ENCODE assay signal across 15 mouse cellular contexts in the genomic region with DNA sequence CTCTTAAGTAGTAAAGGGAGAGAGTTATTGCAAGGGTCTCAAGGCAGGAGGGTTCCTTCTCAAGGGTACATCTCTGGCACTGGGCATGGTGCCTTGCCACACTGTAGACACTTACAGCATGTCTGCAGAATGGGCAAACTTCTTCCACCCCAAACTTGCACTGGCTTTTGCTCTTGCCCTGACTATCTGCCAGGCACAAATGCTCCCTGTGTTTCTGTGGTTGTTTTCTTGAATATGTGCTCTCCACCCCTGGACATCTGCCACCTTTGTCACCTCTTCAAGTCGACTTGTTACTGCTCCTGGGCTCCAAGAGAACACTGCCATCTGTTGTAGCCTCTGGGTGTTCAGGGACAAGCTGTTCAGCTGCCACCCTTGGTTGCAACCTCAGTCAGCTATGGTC. TPM values are rescaled to one million over a fixed set of nuclear protein-coding genes. Genes with fewer than 3 reads are reported as not detected.
"Had no signal": no experiment of that assay in that cellular context is flagged by ENCODE, and none has a peak within 500 bp of the region (broad histone marks: within the 10 kb centered on the region; RNA-seq: fewer than 3 reads in every experiment).

No protein-coding gene starts in this region.

- DNase-seq: kidney, adult 2 months; kidney, postnatal 14 days; lung, adult 2 months; lung, postnatal 4 days; retina, postnatal 1 day; right cerebral cortex, postnatal 14 days; thymus, postnatal 36 days had no signal

- H3K27ac ChIP-seq: kidney, embryonic 15.5 days; limb, embryonic 13.5 days; liver, embryonic 14.5 days; midbrain, embryonic 10.5 days; neural tube, embryonic 13.5 days had no signal

- H3K4me3 ChIP-seq: kidney, embryonic 15.5 days; limb, embryonic 13.5 days; midbrain, embryonic 10.5 days; neural tube, embryonic 13.5 days had no signal

- H3K4me2 ChIP-seq: kidney, embryonic 15.5 days; limb, embryonic 13.5 days; neural tube, embryonic 13.5 days had no signal

- H3K4me1 ChIP-seq: limb, embryonic 13.5 days; midbrain, embryonic 10.5 days; neural tube, embryonic 13.5 days had no signal

- H3K27me3 ChIP-seq: kidney, embryonic 15.5 days; limb, embryonic 13.5 days; neural tube, embryonic 13.5 days had no signal

- ATAC-seq: midbrain, embryonic 16.5 days had no signal

- H3K9me3 ChIP-seq: kidney, embryonic 15.5 days; limb, embryonic 13.5 days; midbrain, embryonic 10.5 days; neural tube, embryonic 13.5 days had no signal

- H3K9ac ChIP-seq: kidney, embryonic 15.5 days; limb, embryonic 13.5 days; liver, embryonic 14.5 days; neural tube, embryonic 13.5 days had no signal

- H3K36me3 ChIP-seq: kidney, embryonic 15.5 days; limb, embryonic 13.5 days; midbrain, embryonic 10.5 days; neural tube, embryonic 13.5 days had no signal

RNA-seq across cellular contexts. Expression of a gene that starts 57.8 kb away (rescaled TPM):
- total RNA-seq: left cerebral cortex, postnatal 25 days; liver, adult 2 months had no signal
